Mouse (Mus musculus): ENCODE data around the gene Gpat3.
A peak's percentile ranks its signal among the peaks of the same experiment; 100 is the strongest.

Gene Gpat3

GRCm38 (mm10) chr5:100861140-100861539 lies 15.6 kb downstream of the Gpat3 start:
- DNase-seq (ENCODE audit: low spot score), result no peak

- DNase-seq (ENCODE audit: low spot score), result no peak
These were observed 16.3 kb downstream of the Gpat3 start for GRCm38 (mm10) chr5:100861811-100862210.

GRCm38 (mm10) chr5:100863091-100863490 lies 17.6 kb downstream of the Gpat3 start:
- no peak for DNase-seq (ENCODE audit: low spot score)

GRCm38 (mm10) chr5:100864438-100864837 lies 18.9 kb downstream of the Gpat3 start:
- no peak for DNase-seq (ENCODE audit: low spot score)

GRCm38 (mm10) chr5:100866183-100866582 lies 20.7 kb downstream of the Gpat3 start:
- no peak for DNase-seq (ENCODE audit: low spot score)

- DNase-seq (ENCODE audit: low spot score), result no peak
These were observed 23.8 kb downstream of the Gpat3 start for GRCm38 (mm10) chr5:100869197-100869895.

- DNase-seq (ENCODE audit: low spot score), result no peak
These were observed 26.5 kb downstream of the Gpat3 start for GRCm38 (mm10) chr5:100871987-100872386.

GRCm38 (mm10) chr5:100874721-100875120 lies 29.2 kb downstream of the Gpat3 start:
- no peak for DNase-seq (ENCODE audit: low spot score)

GRCm38 (mm10) chr5:100875180-100875579 lies 29.7 kb downstream of the Gpat3 start:
- DNase-seq (ENCODE audit: low spot score), result no peak

- DNase-seq (ENCODE audit: low spot score), result no peak
These were observed 31.5 kb downstream of the Gpat3 start for GRCm38 (mm10) chr5:100877021-100877420.

- no peak for DNase-seq (ENCODE audit: low spot score)
These were observed 39.7 kb downstream of the Gpat3 start for GRCm38 (mm10) chr5:100885216-100885615.

- no peak for DNase-seq (ENCODE audit: low spot score)
These were observed 40.9 kb downstream of the Gpat3 start for GRCm38 (mm10) chr5:100886331-100886988.

- DNase-seq (ENCODE audit: low spot score), result no peak
These were observed 50.7 kb downstream of the Gpat3 start for GRCm38 (mm10) chr5:100896199-100896598.

- no peak for DNase-seq (ENCODE audit: low spot score)
These were observed 54.4 kb downstream of the Gpat3 start for GRCm38 (mm10) chr5:100899745-100900489.

GRCm38 (mm10) chr5:100901046-100901445 lies 55.5 kb downstream of the Gpat3 start:
- no peak for DNase-seq (ENCODE audit: low spot score)

- DNase-seq (ENCODE audit: low spot score), result no peak
These were observed 63.0 kb downstream of the Gpat3 start for GRCm38 (mm10) chr5:100908478-100908877.

GRCm38 (mm10) chr5:100908901-100909300 lies 63.4 kb downstream of the Gpat3 start:
- DNase-seq (ENCODE audit: low spot score), result no peak

- DNase-seq (ENCODE audit: low spot score), result no peak
These were observed 64.2 kb downstream of the Gpat3 start for GRCm38 (mm10) chr5:100909691-100910090.

GRCm38 (mm10) chr5:100911502-100912097 lies 66.1 kb downstream of the Gpat3 start:
- no peak for DNase-seq (ENCODE audit: low spot score)

GRCm38 (mm10) chr5:100912366-100912765 lies 66.9 kb downstream of the Gpat3 start:
- no peak for DNase-seq (ENCODE audit: low spot score)

- DNase-seq (ENCODE audit: low spot score), result no peak
These were observed 67.8 kb downstream of the Gpat3 start for GRCm38 (mm10) chr5:100913274-100913673.

- DNase-seq (ENCODE audit: low spot score), result peak; percentile 85
These were observed 69.5 kb downstream of the Gpat3 start for GRCm38 (mm10) chr5:100914989-100915388.

- DNase-seq (ENCODE audit: low spot score), result no peak
These were observed 69.9 kb downstream of the Gpat3 start for GRCm38 (mm10) chr5:100915411-100915810.
